Mouse (Mus musculus) ES-E14 (cell line): ENCODE data around the gene Vmn2r43. TPM values are rescaled to one million over a fixed set of nuclear protein-coding genes. Genes with fewer than 3 reads are reported as not detected.
"Not testable (repeated sequence)": the region's sequence is repeated elsewhere in the genome, so short reads cannot be mapped to it uniquely, and the experiment has no call there.

Source experiments
- DNase-seq: peaks from one replicate; pipeline ENCODE4 v3.0.0-alpha.2; 2013; ENCODE audit warnings: low read depth, low spot score
- H3K27ac ChIP-seq: 2 replicates; pipeline ENCODE4 v1.5.1; 2012; ENCODE audit warnings: low read depth, mild to moderate bottlenecking, low read length, moderate library complexity, mixed read lengths; ENCODE audit not compliant: poor library complexity, insufficient read depth, severe bottlenecking
- H3K36me3 ChIP-seq: 2 replicates; pipeline ENCODE4 v1.6.1; 2012; ENCODE audit warnings: mild to moderate bottlenecking, low read length, moderate library complexity, mixed read lengths; ENCODE audit not compliant: control insufficient read depth, poor library complexity, insufficient read depth, severe bottlenecking
- H3K4me1 ChIP-seq, 2 experiments: fragments of 150-350 bp in 1 of 2; sonication (generic) in 1 of 2; 2 replicates each; pipeline ENCODE4 v1.6.1; 2012; ENCODE audit warnings: low read length in 2 of 2, mild to moderate bottlenecking in 1 of 2, mixed read lengths in 1 of 2; ENCODE audit not compliant: control insufficient read depth in 2 of 2, insufficient read depth in 2 of 2, poor library complexity in 1 of 2
- H3K4me3 ChIP-seq, 2 experiments: fragments of 150-350 bp in 1 of 2; sonication (generic) in 1 of 2; 2 replicates each; pipeline ENCODE4 v1.5.1; 2012; ENCODE audit warnings: low read length in 2 of 2, low read depth in 1 of 2, mild to moderate bottlenecking in 1 of 2, mixed read lengths in 1 of 2; ENCODE audit not compliant: insufficient read depth in 1 of 2, poor library complexity in 1 of 2, severe bottlenecking in 1 of 2
- H3K9ac ChIP-seq: 2 replicates; pipeline ENCODE4 v1.6.1; 2012; ENCODE audit warnings: low read depth, mild to moderate bottlenecking, low read length, mixed read lengths; ENCODE audit not compliant: poor library complexity, insufficient read depth, severe bottlenecking
- H3K9me3 ChIP-seq: fragments of 150-350 bp; sonication (generic); 2 replicates; pipeline ENCODE4 v1.6.1; 2012; ENCODE audit warnings: low read depth, mild to moderate bottlenecking, low read length; ENCODE audit not compliant: control insufficient read depth, insufficient read depth
- in situ Hi-C, 2 experiments: fragments of 600-800 bp; cut with MboI; formaldehyde crosslinking; loops; one replicate each; pipeline ENCODE4 v1.15.1; 2025; ENCODE audit warnings: low sequenced_read_pairs in 2 of 2, inconsistent platforms in 1 of 2; ENCODE audit not compliant: unreplicated experiment in 2 of 2
- total RNA-seq: library from RNA; depleted of rRNA; stranded (reverse); fragments of 300-350 nt; gene quantifications from 2 replicates; pipeline ENCODE4 v1.2.3, GENCODE M21; 2012; rRNA removed

Vmn2r43 gene
- not detected in 2 replicates for total RNA-seq

- H3K36me3 ChIP-seq, in situ Hi-C loops, DNase-seq, H3K4me1 ChIP-seq, H3K27ac ChIP-seq, H3K4me3 ChIP-seq, H3K9me3 ChIP-seq, H3K9ac ChIP-seq: not testable (repeated sequence)
These were observed at the start of gene Vmn2r43 for GRCm38 (mm10) chr7:8260499-8260898. TSS of gene Vmn2r43 (minus strand) at chr7:8260599.

- H3K4me3 ChIP-seq, H3K36me3 ChIP-seq, H3K27ac ChIP-seq, H3K9ac ChIP-seq, DNase-seq, in situ Hi-C loops, H3K9me3 ChIP-seq, H3K4me1 ChIP-seq: not testable (repeated sequence)
These were observed 60.2 kb downstream of the Vmn2r43 start, which contains the start of gene Vmn2r42 for GRCm38 (mm10) chr7:8200220-8200619. TSS of gene Vmn2r42 (minus strand) at chr7:8200320.

Other genes starting within 250 kb of the Vmn2r43 start
- gene Vmn2r41, start 98.9 kb downstream of the Vmn2r43 start, total RNA-seq = not detected in 2 replicates
- gene Vmn2r42, start 60.3 kb downstream of the Vmn2r43 start, total RNA-seq = not detected in 2 replicates
- not detected in 2 replicates for gene Vmn2r44, start 122.7 kb upstream of the Vmn2r43 start, total RNA-seq
- not detected in 2 replicates for gene Vmn2r45, start 228.5 kb upstream of the Vmn2r43 start, total RNA-seq